8 mouse cellular contexts compared by ENCODE assay signal in genomic region chr7:58843767-58844445, GRCm38 (mm10).
DNase-seq lines count a peak whose midpoint lies in the region; ATAC-seq lines count a peak whose summit lies in the region.

No protein-coding gene starts in this region.

- H3K9ac ChIP-seq in hindbrain, embryonic 12.5 days, result 0 out of 2 replicates have a peak overlapping the region, but pooled peaks have one; percentile 9
- peak overlapping the region; percentile 63 for H3K9ac ChIP-seq in neural tube, embryonic 13.5 days

- H3K4me1 ChIP-seq in hindbrain, embryonic 12.5 days, result peaks cover 18% of the 10 kb centered on the region
- H3K4me1 ChIP-seq in neural tube, embryonic 13.5 days (replicated peaks), result peaks cover 38% of the 10 kb centered on the region

- peak overlapping the region; percentile 33 for H3K4me2 ChIP-seq in hindbrain, embryonic 12.5 days (replicated peaks)
- peak overlapping the region; percentile 49 for H3K4me2 ChIP-seq in neural tube, embryonic 13.5 days

- DNase-seq in adipocyte (ENCODE audit: low spot score), result peak; percentile 73
- peak; percentile 85 for DNase-seq in gastrocnemius, adult 18-20 months (ENCODE audit: low spot score)
- DNase-seq in layer of hippocampus, adult 9-11 months, result peak; percentile 95
- DNase-seq in lung, adult 18-20 months, result peak; percentile 52 to 64
- peak; percentile 47 for DNase-seq in thymus, postnatal 14 days

- WGBS in hindbrain, embryonic 12.5 days, result 1% methylated on average over 9 of the region's 9 CpGs
- under 1% methylated on average over 9 of the region's 9 CpGs for WGBS in neural tube, embryonic 13.5 days

- H3K36me3 ChIP-seq in hindbrain, embryonic 12.5 days, result no peaks in the 10 kb centered on the region
- no peaks in the 10 kb centered on the region for H3K36me3 ChIP-seq in neural tube, embryonic 13.5 days

- ATAC-seq in common myeloid progenitor, adult 5-6 weeks (replicated peaks; ENCODE audit: low read depth, poor library complexity, severe bottlenecking), result peak; percentile 96
- ATAC-seq in hindbrain, embryonic 12.5 days (ENCODE audit: low FRiP score), result peak; percentile 98
- ATAC-seq in neural tube, embryonic 13.5 days (ENCODE audit: low read depth), result peak; percentile 94

- no peaks in the 10 kb centered on the region for H3K9me3 ChIP-seq in hindbrain, embryonic 12.5 days (replicated peaks)
- H3K9me3 ChIP-seq in neural tube, embryonic 13.5 days, result no peaks in the 10 kb centered on the region

- no peak overlapping the region for H3K4me3 ChIP-seq in hindbrain, embryonic 12.5 days
- H3K4me3 ChIP-seq in neural tube, embryonic 13.5 days, result peak overlapping the region; percentile 10; the same call in 1 of the 2 replicates

- no peaks in the 10 kb centered on the region for H3K27me3 ChIP-seq in hindbrain, embryonic 12.5 days
- no peaks in the 10 kb centered on the region for H3K27me3 ChIP-seq in neural tube, embryonic 13.5 days

- H3K27ac ChIP-seq in hindbrain, embryonic 12.5 days, result peak overlapping the region; percentile 89
- peak overlapping the region; percentile 94 for H3K27ac ChIP-seq in neural tube, embryonic 13.5 days (replicated peaks)
